Mouse (Mus musculus): ENCODE measurements around the gene Stxbp4. TPM values are rescaled to one million over a fixed set of nuclear protein-coding genes. Genes with fewer than 3 reads are reported as not detected.

The Stxbp4 gene
- total and polyA plus RNA-seq, 3 experiments: 3.7 to 5.6 (median 4.6) TPM

- H3K79me2 ChIP-seq (replicated peaks; ENCODE audit: control insufficient read depth, extremely low read depth, insufficient read depth, poor library complexity, severe bottlenecking): no peaks in the 10 kb centered on the region
- no peak overlapping the region for H3K4me3 ChIP-seq (replicated peaks in 1 of 3; ENCODE audit: low read depth in 2 of 3, low read length in 2 of 3, poor library complexity in 1 of 3)
- no peak for TF ChIP-seq CHD1 (IDR thresholded peaks at IDR 0.05; ENCODE audit: low read depth, low read length)
- no peak for TF ChIP-seq TBP (conservative IDR thresholded peaks at IDR 0.05; ENCODE audit: low read depth, low read length)
- TF ChIP-seq PAX5 (IDR thresholded peaks at IDR 0.05; ENCODE audit: low read length): no peak
- TF ChIP-seq NRF1 (IDR thresholded peaks at IDR 0.05; ENCODE audit: low read depth, low read length): no peak
- no peak for TF ChIP-seq ZNF384 (IDR thresholded peaks at IDR 0.05; ENCODE audit: low read depth, low read length)
- TF ChIP-seq ZC3H11A (IDR thresholded peaks at IDR 0.05; ENCODE audit: low read depth, low read length): no peak
- TF ChIP-seq POLR2A (IDR thresholded peaks at IDR 0.05; ENCODE audit: low read depth, low read length): no peak
- no peak for TF ChIP-seq ZMIZ1 (IDR thresholded peaks at IDR 0.05; ENCODE audit: low read depth, low read length)
- no peak for TF ChIP-seq RCOR1 (conservative IDR thresholded peaks at IDR 0.05; ENCODE audit: low read depth, low read length)
- TF ChIP-seq MAFK (IDR thresholded peaks at IDR 0.05; ENCODE audit: insufficient replicate concordance, low read length): no peak
- TF ChIP-seq EP300 (IDR thresholded peaks at IDR 0.05; ENCODE audit: low read length): no peak
- no peak for TF ChIP-seq KAT2A (IDR thresholded peaks at IDR 0.05; ENCODE audit: insufficient replicate concordance, low read length)
- TF ChIP-seq UBTF (IDR thresholded peaks at IDR 0.05; ENCODE audit: low read depth, low read length): no peak
- TF ChIP-seq MEF2A (IDR thresholded peaks at IDR 0.05; ENCODE audit: borderline replicate concordance, low read depth, low read length): no peak
- TF ChIP-seq BHLHE40 (IDR thresholded peaks at IDR 0.05; ENCODE audit: low read depth, low read length): no peak
- TF ChIP-seq USF1 (IDR thresholded peaks at IDR 0.05; ENCODE audit: low read depth, low read length): no peak
- no peak for TF ChIP-seq IRF4 (IDR thresholded peaks at IDR 0.05; ENCODE audit: low read depth, low read length)
- no peak for TF ChIP-seq ZKSCAN1 (IDR thresholded peaks at IDR 0.05; ENCODE audit: borderline replicate concordance, low read depth, low read length)
- dilution Hi-C loops (cut with MboI; ENCODE audit: extremely low pct_ligation_motif_present, extremely low pct_unique_long_range_greater_than_20kb, low sequenced_read_pairs) (no loop called here), in situ Hi-C loops (cut with MboI; ENCODE audit: low pct_ligation_motif_present, low pct_unique_long_range_greater_than_20kb, low sequenced_read_pairs) (no loop called here)
- no peak overlapping the region for H3K9ac ChIP-seq (ENCODE audit: insufficient read depth, low read depth)
- DNase-seq (ENCODE audit: extremely low read depth): no peak
- H3K4me2 ChIP-seq (ENCODE audit: insufficient read depth, low read depth, poor library complexity, severe bottlenecking): no peak overlapping the region
- H3K27ac ChIP-seq (ENCODE audit: insufficient read depth, low read depth): no peak overlapping the region
- peaks cover 3 to 12% of the 10 kb centered on the region in 2 experiments for H3K36me3 ChIP-seq (replicated peaks in 1 of 2; ENCODE audit: control insufficient read depth in 1 of 2, insufficient read depth in 1 of 2, low read length in 1 of 2)
- 0 out of 4 replicates have a peak, but pooled peaks cover 0 to 2% of the 10 kb centered on the region in 2 experiments for H3K4me1 ChIP-seq (ENCODE audit: control insufficient read depth in 1 of 2, insufficient read depth in 2 of 2)
- no peaks in the 10 kb centered on the region for H3K27me3 ChIP-seq (replicated peaks)
- H3K9me3 ChIP-seq (replicated peaks; ENCODE audit: low read length): no peaks in the 10 kb centered on the region
Measured at GRCm38 (mm10) chr11:90538636-90539263, 99.1 kb downstream of the Stxbp4 start.

GRCm38 (mm10) chr11:90525311-90525710 is 112.6 kb downstream of the Stxbp4 start:
- H3K4me2 ChIP-seq (ENCODE audit: insufficient read depth, low read depth, poor library complexity, severe bottlenecking): no peak overlapping the region

More at GRCm38 (mm10) chr11:90525311-90525710, 112.6 kb downstream of the Stxbp4 start:
- H3K27me3 ChIP-seq (replicated peaks): no peaks in the 10 kb centered on the region
- TF ChIP-seq CHD1 (IDR thresholded peaks at IDR 0.05; ENCODE audit: low read depth, low read length): no peak
- no peak for TF ChIP-seq POLR2A (IDR thresholded peaks at IDR 0.05; ENCODE audit: low read depth, low read length)
- no peak for TF ChIP-seq RCOR1 (conservative IDR thresholded peaks at IDR 0.05; ENCODE audit: low read depth, low read length)
- TF ChIP-seq ZC3H11A (IDR thresholded peaks at IDR 0.05; ENCODE audit: low read depth, low read length): no peak
- no peak for TF ChIP-seq SIN3A (IDR thresholded peaks at IDR 0.05; ENCODE audit: low read length)
- no peak for TF ChIP-seq MAX (IDR thresholded peaks at IDR 0.05; ENCODE audit: low read length)
- no peak for TF ChIP-seq ZMIZ1 (IDR thresholded peaks at IDR 0.05; ENCODE audit: low read depth, low read length)
- TF ChIP-seq E2F4 (IDR thresholded peaks at IDR 0.05; ENCODE audit: insufficient replicate concordance, low read depth, low read length): no peak
- no peak for TF ChIP-seq ZNF384 (IDR thresholded peaks at IDR 0.05; ENCODE audit: low read depth, low read length)
- no peak for TF ChIP-seq PAX5 (IDR thresholded peaks at IDR 0.05; ENCODE audit: low read length)
- TF ChIP-seq USF2 (conservative IDR thresholded peaks at IDR 0.05; ENCODE audit: low read depth, low read length): no peak
- no peak for TF ChIP-seq JUND (conservative IDR thresholded peaks at IDR 0.05; ENCODE audit: low read depth, low read length)
- TF ChIP-seq CHD2 (IDR thresholded peaks at IDR 0.05; ENCODE audit: low read length): no peak
- no peak for TF ChIP-seq GABPA (IDR thresholded peaks at IDR 0.05; ENCODE audit: insufficient replicate concordance, low read depth, low read length)
- no peak for TF ChIP-seq IRF4 (IDR thresholded peaks at IDR 0.05; ENCODE audit: low read depth, low read length)
- peaks cover 0 to 14% of the 10 kb centered on the region in 2 experiments; a peak in 2 of 4 replicates for H3K4me1 ChIP-seq (ENCODE audit: control insufficient read depth in 1 of 2, insufficient read depth in 2 of 2)
- in situ Hi-C loops (cut with MboI; ENCODE audit: low pct_ligation_motif_present, low pct_unique_long_range_greater_than_20kb, low sequenced_read_pairs): no loop called here
- H3K9ac ChIP-seq (ENCODE audit: insufficient read depth, low read depth): no peak overlapping the region
- H3K36me3 ChIP-seq (replicated peaks in 1 of 2; ENCODE audit: control insufficient read depth in 1 of 2, insufficient read depth in 1 of 2, low read length in 1 of 2): peaks cover 0 to 13% of the 10 kb centered on the region in 2 experiments
- H3K79me2 ChIP-seq (replicated peaks; ENCODE audit: control insufficient read depth, extremely low read depth, insufficient read depth, poor library complexity, severe bottlenecking): no peaks in the 10 kb centered on the region
- peaks cover 2% of the 10 kb centered on the region for H3K9me3 ChIP-seq (replicated peaks; ENCODE audit: low read length)
- H3K4me3 ChIP-seq (replicated peaks in 1 of 3; ENCODE audit: low read depth in 2 of 3, low read length in 2 of 3, poor library complexity in 1 of 3): no peak overlapping the region
- dilution Hi-C loops (cut with MboI; ENCODE audit: extremely low pct_ligation_motif_present, extremely low pct_unique_long_range_greater_than_20kb, low sequenced_read_pairs): no loop called here
- no peak overlapping the region for H3K27ac ChIP-seq (ENCODE audit: insufficient read depth, low read depth)
- no peak for DNase-seq (ENCODE audit: extremely low read depth)

Data from CH12.LX (cell line).